Mouse (Mus musculus): ENCODE results near the gene Dnm3.

- TF ChIP-seq CTCF (IDR thresholded peaks at IDR 0.05): no peak
- TF ChIP-seq POLR2A (IDR thresholded peaks at IDR 0.05; ENCODE audit: insufficient read depth, low read depth, low read length): no peak
- TF ChIP-seq EP300 (IDR thresholded peaks at IDR 0.05; ENCODE audit: insufficient read depth, low read depth, low read length): no peak
Observed at GRCm38 (mm10) chr1:162017975-162018600, 459.7 kb downstream of the Dnm3 start.

Measured in heart, adult 2 months (tissue).